In the genomic region with DNA sequence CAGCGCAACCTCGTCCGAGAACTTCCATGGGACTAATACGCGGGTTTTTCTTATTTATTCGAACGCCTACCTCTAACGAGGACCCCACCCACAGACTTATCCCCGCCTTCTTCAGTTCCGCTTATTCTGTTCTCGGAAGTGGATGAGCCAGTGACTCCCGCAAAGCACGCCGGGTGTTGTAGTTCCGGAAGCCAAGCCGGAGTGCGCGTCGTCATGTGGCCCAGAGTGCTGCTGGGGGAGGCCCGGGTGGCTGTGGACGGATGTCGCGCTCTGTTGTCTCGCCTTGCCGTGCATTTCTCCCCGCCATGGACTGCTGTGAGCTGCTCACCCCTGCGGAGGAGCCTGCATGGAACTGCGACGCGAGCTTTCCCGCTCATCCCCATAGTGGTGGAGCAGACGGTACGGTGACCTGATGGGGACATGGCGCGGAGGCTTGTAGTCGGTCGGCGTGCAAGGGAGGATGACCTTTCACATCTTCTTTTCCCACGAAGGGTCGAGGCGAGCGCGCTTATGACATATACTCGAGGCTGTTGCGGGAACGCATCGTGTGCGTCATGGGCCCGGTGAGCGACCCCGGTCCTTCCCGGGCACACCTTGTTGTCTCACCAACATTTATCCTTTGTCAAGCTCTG, we compare ENCODE assay signal across 7 mouse cellular contexts. TPM values are rescaled to one million over a fixed set of nuclear protein-coding genes. Genes with fewer than 3 reads are reported as not detected.
DNase-seq lines count a peak whose midpoint lies in the region; ATAC-seq lines count a peak whose summit lies in the region.

TSS of gene Clpp (plus strand) at position 191 of the 632 bp plus-strand sequence.

- ATAC-seq in embryonic facial prominence, embryonic 12.5 days (ENCODE audit: insufficient number of reproducible peaks, insufficient read depth, low FRiP score, low TSS enrichment): peak; percentile 94
- peak; percentile 93 for ATAC-seq in limb, embryonic 11.5 days (ENCODE audit: insufficient number of reproducible peaks, low FRiP score, low TSS enrichment, low read depth)
- ATAC-seq in midbrain, embryonic 14.5 days (ENCODE audit: low FRiP score, low TSS enrichment): peak; percentile 96

- H3K4me2 ChIP-seq in embryonic facial prominence, embryonic 12.5 days (replicated peaks): peak within 1 kb of the TSS; percentile 68
- peak within 1 kb of the TSS; percentile 77 for H3K4me2 ChIP-seq in limb, embryonic 11.5 days (ENCODE audit: low read depth, severe bottlenecking)
- H3K4me2 ChIP-seq in midbrain, embryonic 14.5 days (ENCODE audit: low read length): peak within 1 kb of the TSS; percentile 70

- H3K27ac ChIP-seq in embryonic facial prominence, embryonic 12.5 days: peak within 1 kb of the TSS; percentile 72
- H3K27ac ChIP-seq in limb, embryonic 11.5 days (replicated peaks; ENCODE audit: low read depth, low read length): no peak within 1 kb of the TSS; the same call in 1 of the 2 replicates
- peak within 1 kb of the TSS; percentile 82 for H3K27ac ChIP-seq in midbrain, embryonic 14.5 days (replicated peaks; ENCODE audit: low read depth, low read length)

- H3K4me1 ChIP-seq in embryonic facial prominence, embryonic 12.5 days: peaks cover 6% of the 10 kb centered on the region
- H3K4me1 ChIP-seq in limb, embryonic 11.5 days (ENCODE audit: control insufficient read depth, insufficient read depth, low read length): peaks cover 5% of the 10 kb centered on the region
- peaks cover 11% of the 10 kb centered on the region for H3K4me1 ChIP-seq in midbrain, embryonic 14.5 days (ENCODE audit: control insufficient read depth, insufficient read depth, low read length)

- under 1% methylated on average over 52 of the region's 52 CpGs for WGBS in embryonic facial prominence, embryonic 12.5 days
- WGBS in limb, embryonic 11.5 days: under 1% methylated on average over 52 of the region's 52 CpGs
- WGBS in midbrain, embryonic 14.5 days: under 1% methylated on average over 52 of the region's 52 CpGs

- H3K9ac ChIP-seq in embryonic facial prominence, embryonic 12.5 days: peak within 1 kb of the TSS; percentile 77
- H3K9ac ChIP-seq in limb, embryonic 11.5 days (ENCODE audit: low read length): peak within 1 kb of the TSS; percentile 83
- H3K9ac ChIP-seq in midbrain, embryonic 14.5 days (replicated peaks; ENCODE audit: low read length): peak within 1 kb of the TSS; percentile 84

- peaks cover 33% of the 10 kb centered on the region for H3K36me3 ChIP-seq in embryonic facial prominence, embryonic 12.5 days
- H3K36me3 ChIP-seq in limb, embryonic 11.5 days (ENCODE audit: control insufficient read depth, insufficient read depth, low read length): peaks cover 16% of the 10 kb centered on the region
- peaks cover 29% of the 10 kb centered on the region for H3K36me3 ChIP-seq in midbrain, embryonic 14.5 days (ENCODE audit: control insufficient read depth, insufficient read depth, low read length)

- peak; percentile 91 for DNase-seq in adrenal gland, postnatal 25 days
- DNase-seq in heart, adult 11 months: peak; percentile 100
- DNase-seq in kidney, adult 18-20 months: peak; percentile 95
- peak; percentile 97 for DNase-seq in limb, embryonic 11.5 days (ENCODE audit: low spot score)
- peak; percentile 97 for DNase-seq in midbrain, embryonic 14.5 days
- DNase-seq in spleen, adult 18-20 months: peak; percentile 91 to 95

- no peaks in the 10 kb centered on the region for H3K27me3 ChIP-seq in embryonic facial prominence, embryonic 12.5 days
- H3K27me3 ChIP-seq in limb, embryonic 11.5 days (ENCODE audit: control insufficient read depth, insufficient read depth, low read length): no peaks in the 10 kb centered on the region
- no peaks in the 10 kb centered on the region for H3K27me3 ChIP-seq in midbrain, embryonic 14.5 days (ENCODE audit: control insufficient read depth, insufficient read depth, low read length)

- H3K9me3 ChIP-seq in embryonic facial prominence, embryonic 12.5 days: no peaks in the 10 kb centered on the region
- no peaks in the 10 kb centered on the region for H3K9me3 ChIP-seq in limb, embryonic 11.5 days (ENCODE audit: control insufficient read depth, low read length)
- H3K9me3 ChIP-seq in midbrain, embryonic 14.5 days (ENCODE audit: control insufficient read depth, low read length): no peaks in the 10 kb centered on the region

- H3K4me3 ChIP-seq in embryonic facial prominence, embryonic 12.5 days: peak within 1 kb of the TSS; percentile 88
- H3K4me3 ChIP-seq in limb, embryonic 11.5 days (ENCODE audit: low read depth, low read length): peak within 1 kb of the TSS; percentile 89
- H3K4me3 ChIP-seq in midbrain, embryonic 14.5 days (replicated peaks; ENCODE audit: low read depth, low read length): peak within 1 kb of the TSS; percentile 87

RNA-seq across cellular contexts. Expression of gene Clpp, which starts in this region (rescaled TPM):
- 106 and 120 TPM in 2 replicates for total RNA-seq in adrenal gland, postnatal 25 days (2021)
- 147 and 165 TPM in 2 replicates for polyA plus RNA-seq in embryonic facial prominence, embryonic 12.5 days (2016; fragmentation: Nextera tagmentation; extraction: Ambion mirVana)
- polyA plus RNA-seq in limb, embryonic 11.5 days (2014; fragmentation: Nextera tagmentation; extraction: Ambion mirVana): 155 and 159 TPM in 2 replicates
- 172 and 201 TPM in 2 replicates for polyA plus RNA-seq in midbrain, embryonic 14.5 days (2014; fragmentation: Nextera tagmentation; extraction: Ambion mirVana)
